ENCODE assay signal across 8 mouse cellular contexts in genomic region chr7:13022773-13023535, GRCm38 (mm10). TPM values are rescaled to one million over a fixed set of nuclear protein-coding genes. Genes with fewer than 3 reads are reported as not detected.
DNase-seq lines count a peak whose midpoint lies in the region; ATAC-seq and TF ChIP-seq lines count a peak whose summit lies in the region.

No protein-coding gene starts in this region.

- H3K4me3 ChIP-seq in G1E (ENCODE audit: low read depth, low read length) = peak overlapping the region; percentile 70; the same call in 1 of the 2 replicates
- peak overlapping the region; percentile 96 for H3K4me3 ChIP-seq in forebrain, embryonic 11.5 days (ENCODE audit: low read depth, low read length)
- peak overlapping the region; percentile 94 for H3K4me3 ChIP-seq in limb, embryonic 11.5 days (ENCODE audit: low read depth, low read length)
- peak overlapping the region; percentile 78 for H3K4me3 ChIP-seq in midbrain, embryonic 10.5 days

- peak overlapping the region; percentile 100 for H3K27ac ChIP-seq in forebrain, embryonic 11.5 days (ENCODE audit: low read depth, low read length)
- peak overlapping the region; percentile 100 for H3K27ac ChIP-seq in limb, embryonic 11.5 days (replicated peaks; ENCODE audit: low read depth, low read length)
- H3K27ac ChIP-seq in midbrain, embryonic 10.5 days (replicated peaks) = peak overlapping the region; percentile 98

- WGBS in forebrain, embryonic 11.5 days = 4% methylated on average over 31 of the region's 31 CpGs
- WGBS in limb, embryonic 11.5 days = 3% methylated on average over 31 of the region's 31 CpGs
- WGBS in midbrain, embryonic 10.5 days = 4% methylated on average over 31 of the region's 31 CpGs

- H3K36me3 ChIP-seq in G1E (replicated peaks) = peaks cover 30% of the 10 kb centered on the region
- H3K36me3 ChIP-seq in forebrain, embryonic 11.5 days (ENCODE audit: control insufficient read depth, insufficient read depth, low read length) = peaks cover 23% of the 10 kb centered on the region
- H3K36me3 ChIP-seq in limb, embryonic 11.5 days (ENCODE audit: control insufficient read depth, insufficient read depth, low read length) = peaks cover 20% of the 10 kb centered on the region
- peaks cover 31% of the 10 kb centered on the region for H3K36me3 ChIP-seq in midbrain, embryonic 10.5 days

- H3K4me2 ChIP-seq in forebrain, embryonic 11.5 days (ENCODE audit: low read depth, low read length, severe bottlenecking) = peak overlapping the region; percentile 99
- H3K4me2 ChIP-seq in limb, embryonic 11.5 days (ENCODE audit: low read depth, severe bottlenecking) = peak overlapping the region; percentile 99

- TF ChIP-seq POLR2A in brain, embryonic 14.5 days (IDR thresholded peaks at IDR 0.05; ENCODE audit: borderline replicate concordance, extremely low read depth, insufficient read depth, insufficient read length, poor library complexity, severe bottlenecking) = no peak

- no peak for TF ChIP-seq CTCF in G1E (IDR thresholded peaks at IDR 0.05; ENCODE audit: low read depth, low read length)
- no peak for TF ChIP-seq CTCF in brain, embryonic 14.5 days (IDR thresholded peaks at IDR 0.05; ENCODE audit: borderline replicate concordance, extremely low read depth, insufficient read depth, insufficient read length)

- peak overlapping the region; percentile 97 for H3K9ac ChIP-seq in forebrain, embryonic 11.5 days (ENCODE audit: low read length)
- peak overlapping the region; percentile 73 for H3K9ac ChIP-seq in limb, embryonic 11.5 days (ENCODE audit: low read length)

- peaks cover 41% of the 10 kb centered on the region for H3K4me1 ChIP-seq in G1E (ENCODE audit: insufficient read depth, low read depth, low read length)
- peaks cover 18% of the 10 kb centered on the region; the same call in 1 of the 2 replicates for H3K4me1 ChIP-seq in forebrain, embryonic 11.5 days (replicated peaks; ENCODE audit: control insufficient read depth, insufficient read depth, low read length)
- H3K4me1 ChIP-seq in limb, embryonic 11.5 days (ENCODE audit: control insufficient read depth, insufficient read depth, low read length) = peaks cover 13% of the 10 kb centered on the region; the same call in 1 of the 2 replicates
- peaks cover 39% of the 10 kb centered on the region for H3K4me1 ChIP-seq in midbrain, embryonic 10.5 days

- no peaks in the 10 kb centered on the region for H3K9me3 ChIP-seq in G1E (replicated peaks)
- H3K9me3 ChIP-seq in forebrain, embryonic 11.5 days (ENCODE audit: control insufficient read depth, low read length) = no peaks in the 10 kb centered on the region
- H3K9me3 ChIP-seq in limb, embryonic 11.5 days (ENCODE audit: control insufficient read depth, low read length) = no peaks in the 10 kb centered on the region
- no peaks in the 10 kb centered on the region for H3K9me3 ChIP-seq in midbrain, embryonic 10.5 days (replicated peaks)

- peak; percentile 68 for ATAC-seq in G1E (ENCODE audit: extremely low read depth, insufficient number of reproducible peaks, low FRiP score, poor library complexity, severe bottlenecking)
- peak; percentile 84 for ATAC-seq in forebrain, embryonic 11.5 days (replicated peaks; ENCODE audit: low FRiP score)
- ATAC-seq in limb, embryonic 11.5 days (ENCODE audit: insufficient number of reproducible peaks, low FRiP score, low TSS enrichment, low read depth) = peak; percentile 80

- peak; percentile 83 for DNase-seq in G1E (ENCODE audit: low spot score)
- DNase-seq in brain, embryonic 14.5 days (ENCODE audit: low read depth) = peak; percentile 88
- peak; percentile 93 for DNase-seq in forebrain, embryonic 11.5 days (ENCODE audit: low spot score)
- peak; percentile 77 for DNase-seq in heart, postnatal 4 days
- DNase-seq in limb, embryonic 11.5 days (ENCODE audit: low spot score) = peak; percentile 95
- peak; percentile 90 for DNase-seq in midbrain, embryonic 10.5 days (ENCODE audit: low spot score)
- peak; percentile 78 to 83 for DNase-seq in spleen, postnatal 36 days (ENCODE audit: low spot score in 2 of 2)
- no peak for DNase-seq in frontal cortex, postnatal 36 days (ENCODE audit: low spot score in 2 of 2)

- peaks cover 4% of the 10 kb centered on the region for H3K27me3 ChIP-seq in G1E (ENCODE audit: insufficient read depth, low read length)
- H3K27me3 ChIP-seq in forebrain, embryonic 11.5 days (ENCODE audit: control insufficient read depth, insufficient read depth, low read length) = no peaks in the 10 kb centered on the region
- no peaks in the 10 kb centered on the region for H3K27me3 ChIP-seq in limb, embryonic 11.5 days (ENCODE audit: control insufficient read depth, insufficient read depth, low read length)
- no peaks in the 10 kb centered on the region for H3K27me3 ChIP-seq in midbrain, embryonic 10.5 days (ENCODE audit: low read depth, poor library complexity, severe bottlenecking)

RNA-seq across cellular contexts. Expression of gene Chmp2a, which starts 11.7 kb away (rescaled TPM):
- 148 and 163 TPM in 2 replicates for total RNA-seq in G1E (2014; fragmentation: Nextera tagmentation)
- total RNA-seq in G1E (2017) = 178 and 188 TPM in 2 replicates
- 141 and 289 TPM in 2 replicates for polyA plus RNA-seq in G1E (2012)
- 166 and 170 TPM in 2 replicates for polyA plus RNA-seq in brain, embryonic 14.5 days (2012; rRNA removed)
- polyA plus RNA-seq in forebrain, embryonic 11.5 days (2014; fragmentation: Nextera tagmentation; extraction: Ambion mirVana) = 114 and 127 TPM in 2 replicates
- total RNA-seq in heart, postnatal 4 days (2021) = 100 to 1,000 TPM; 114 to 129 TPM
- polyA plus RNA-seq in limb, embryonic 11.5 days (2014; fragmentation: Nextera tagmentation; extraction: Ambion mirVana) = 84.2 and 93.8 TPM in 2 replicates
- polyA plus RNA-seq in midbrain, embryonic 10.5 days (2016; fragmentation: Nextera tagmentation; extraction: Ambion mirVana) = 113 and 133 TPM in 2 replicates

RNA-seq across cellular contexts. Expression of gene Zbtb45, which starts 13.1 kb away (rescaled TPM):
- total RNA-seq in G1E (2014; fragmentation: Nextera tagmentation) = 9.6 and 12.6 TPM in 2 replicates
- total RNA-seq in G1E (2017) = 8.7 and 9.0 TPM in 2 replicates
- 99.1 and 126 TPM in 2 replicates for polyA plus RNA-seq in G1E (2012)
- polyA plus RNA-seq in brain, embryonic 14.5 days (2012; rRNA removed) = 54.8 and 54.9 TPM in 2 replicates
- polyA plus RNA-seq in forebrain, embryonic 11.5 days (2014; fragmentation: Nextera tagmentation; extraction: Ambion mirVana) = 31.9 and 37.3 TPM in 2 replicates
- total RNA-seq in heart, postnatal 4 days (2021) = 10 to 100 TPM; 11.0 to 12.1 TPM
- polyA plus RNA-seq in limb, embryonic 11.5 days (2014; fragmentation: Nextera tagmentation; extraction: Ambion mirVana) = 30.6 and 31.5 TPM in 2 replicates
- 32.7 and 36.4 TPM in 2 replicates for polyA plus RNA-seq in midbrain, embryonic 10.5 days (2016; fragmentation: Nextera tagmentation; extraction: Ambion mirVana)

RNA-seq across cellular contexts. Expression of gene Ube2m, which starts 15.1 kb away (rescaled TPM):
- 250 and 290 TPM in 2 replicates for total RNA-seq in G1E (2014; fragmentation: Nextera tagmentation)
- total RNA-seq in G1E (2017) = 151 and 162 TPM in 2 replicates
- 150 and 170 TPM in 2 replicates for polyA plus RNA-seq in G1E (2012)
- polyA plus RNA-seq in brain, embryonic 14.5 days (2012; rRNA removed) = 373 and 391 TPM in 2 replicates
- polyA plus RNA-seq in forebrain, embryonic 11.5 days (2014; fragmentation: Nextera tagmentation; extraction: Ambion mirVana) = 165 and 183 TPM in 2 replicates
- 100 to 1,000 TPM; 193 to 202 TPM for total RNA-seq in heart, postnatal 4 days (2021)
- polyA plus RNA-seq in limb, embryonic 11.5 days (2014; fragmentation: Nextera tagmentation; extraction: Ambion mirVana) = 199 TPM in 2 replicates
- 84.5 and 103 TPM in 2 replicates for polyA plus RNA-seq in midbrain, embryonic 10.5 days (2016; fragmentation: Nextera tagmentation; extraction: Ambion mirVana)

RNA-seq across cellular contexts. Expression of gene Trim28, which starts 24.0 kb away (rescaled TPM):
- 324 and 384 TPM in 2 replicates for total RNA-seq in G1E (2014; fragmentation: Nextera tagmentation)
- total RNA-seq in G1E (2017) = 506 and 524 TPM in 2 replicates
- polyA plus RNA-seq in G1E (2012) = 193 and 221 TPM in 2 replicates
- polyA plus RNA-seq in brain, embryonic 14.5 days (2012; rRNA removed) = 585 and 651 TPM in 2 replicates
- 507 and 586 TPM in 2 replicates for polyA plus RNA-seq in forebrain, embryonic 11.5 days (2014; fragmentation: Nextera tagmentation; extraction: Ambion mirVana)
- total RNA-seq in heart, postnatal 4 days (2021) = 100 to 1,000 TPM; 240 to 249 TPM
- polyA plus RNA-seq in limb, embryonic 11.5 days (2014; fragmentation: Nextera tagmentation; extraction: Ambion mirVana) = 610 and 647 TPM in 2 replicates
- 349 and 398 TPM in 2 replicates for polyA plus RNA-seq in midbrain, embryonic 10.5 days (2016; fragmentation: Nextera tagmentation; extraction: Ambion mirVana)

RNA-seq across cellular contexts. Expression of gene Slc27a5, which starts 25.0 kb away (rescaled TPM):
- total RNA-seq in G1E (2014; fragmentation: Nextera tagmentation) (not detected in 2 replicates), G1E (2017) (0.12 and 0.22 TPM in 2 replicates)
- not detected in 2 replicates for polyA plus RNA-seq in G1E (2012)
- polyA plus RNA-seq in brain, embryonic 14.5 days (2012; rRNA removed) = 0.75 and 1.9 TPM in 2 replicates
- 0.13 TPM in 1 of 2 replicates, not detected in the other for polyA plus RNA-seq in forebrain, embryonic 11.5 days (2014; fragmentation: Nextera tagmentation; extraction: Ambion mirVana)
- total RNA-seq in heart, postnatal 4 days (2021) = not detected
- not detected in 2 replicates for polyA plus RNA-seq in limb, embryonic 11.5 days (2014; fragmentation: Nextera tagmentation; extraction: Ambion mirVana)
- polyA plus RNA-seq in midbrain, embryonic 10.5 days (2016; fragmentation: Nextera tagmentation; extraction: Ambion mirVana) = 0.05 and 0.07 TPM in 2 replicates

Comparison
In these comparisons a context has a peak if more than half of its experiments do, and no peak if none do; other contexts are left out.
1. DNase-seq: peak in G1E (single experiment), brain, embryonic 14.5 days (single experiment), forebrain, embryonic 11.5 days (single experiment), heart, postnatal 4 days (single experiment), limb, embryonic 11.5 days (single experiment), midbrain, embryonic 10.5 days (single experiment) and spleen, postnatal 36 days (2 of 2); none in frontal cortex, postnatal 36 days (0 of 2).
2. Peak in every context shown above with its lines, with median percentiles within 50 percentile points of each other: ATAC-seq, H3K4me3 ChIP-seq and H3K27ac ChIP-seq.